Mouse (Mus musculus): Measurements from ENCODE around the gene Sh2d5. TPM values are rescaled to one million over a fixed set of nuclear protein-coding genes. Genes with fewer than 3 reads are reported as not detected.

Sh2d5 gene
- total RNA-seq, 2 experiments from 2014 or later = 1.3 to 1.5 TPM

Other genes with a start within 250 kb of the Sh2d5 start
- gene Hp1bp3, start 34.1 kb upstream of the Sh2d5 start, total RNA-seq (2015) = 89.1 and 105 TPM in 2 replicates
- gene Hp1bp3, start 34.1 kb upstream of the Sh2d5 start, total RNA-seq (2017) = 165 and 173 TPM in 2 replicates
- gene Kif17, start within 50 bp of the Sh2d5 start, total RNA-seq (2015) = 0.13 and 0.25 TPM in 2 replicates
- gene Kif17, start within 50 bp of the Sh2d5 start, total RNA-seq (2017) = 0.12 and 0.59 TPM in 2 replicates
- 137 and 143 TPM in 2 replicates for gene Ddost, start 54.3 kb downstream of the Sh2d5 start, total RNA-seq (2015)
- gene Ddost, start 54.3 kb downstream of the Sh2d5 start, total RNA-seq (2017) = 100 and 102 TPM in 2 replicates
- 26.9 and 31.8 TPM in 2 replicates for gene Pink1, start 75.9 kb downstream of the Sh2d5 start, total RNA-seq (2015)
- gene Pink1, start 75.9 kb downstream of the Sh2d5 start, total RNA-seq (2017) = 29.8 and 32.2 TPM in 2 replicates
- not detected in 2 replicates for gene Cda, start 117.6 kb downstream of the Sh2d5 start, total RNA-seq (2015)
- not detected in 2 replicates for gene Cda, start 117.6 kb downstream of the Sh2d5 start, total RNA-seq (2017)
- not detected in 2 replicates for gene Fam43b, start 146.1 kb downstream of the Sh2d5 start, total RNA-seq (2015)
- not detected in 2 replicates for gene Fam43b, start 146.1 kb downstream of the Sh2d5 start, total RNA-seq (2017)
- 4.9 and 8.1 TPM in 2 replicates for gene Mul1, start 184.3 kb downstream of the Sh2d5 start, total RNA-seq (2015)
- 4.4 and 6.1 TPM in 2 replicates for gene Mul1, start 184.3 kb downstream of the Sh2d5 start, total RNA-seq (2017)
- gene Camk2n1, start 203.9 kb downstream of the Sh2d5 start, total RNA-seq (2015) = 0.21 and 0.40 TPM in 2 replicates
- gene Camk2n1, start 203.9 kb downstream of the Sh2d5 start, total RNA-seq (2017) = 0.04 TPM in 1 of 2 replicates, not detected in the other

Measured in megakaryocyte, adult 5-6 weeks (primary cell).